Mouse (Mus musculus) embryonic stem cell, embryonic (primary cell): ENCODE measurements around the gene Prep.

ENCODE experiments used
- CTCF ChIA-PET, 4 experiments: fragments of 300-600 bp in 2 of 4; fragments of 350-600 bp in 2 of 4; sonication (Branson Sonifier 250); formaldehyde crosslinking; loops; one replicate each; lab custom pipeline; 2022; ENCODE audit warnings: inconsistent platforms in 2 of 4; lab: Charles Lee
- POLR2A ChIA-PET, 4 experiments: fragments of 300-600 bp in 2 of 4; fragments of 350-600 bp in 2 of 4; sonication (Branson Sonifier 250); formaldehyde crosslinking; loops; one replicate each; lab custom pipeline; 2022; ENCODE audit warnings: antibody characterized with exemption in 4 of 4, inconsistent platforms in 1 of 4; lab: Charles Lee

Prep gene

DNA sequence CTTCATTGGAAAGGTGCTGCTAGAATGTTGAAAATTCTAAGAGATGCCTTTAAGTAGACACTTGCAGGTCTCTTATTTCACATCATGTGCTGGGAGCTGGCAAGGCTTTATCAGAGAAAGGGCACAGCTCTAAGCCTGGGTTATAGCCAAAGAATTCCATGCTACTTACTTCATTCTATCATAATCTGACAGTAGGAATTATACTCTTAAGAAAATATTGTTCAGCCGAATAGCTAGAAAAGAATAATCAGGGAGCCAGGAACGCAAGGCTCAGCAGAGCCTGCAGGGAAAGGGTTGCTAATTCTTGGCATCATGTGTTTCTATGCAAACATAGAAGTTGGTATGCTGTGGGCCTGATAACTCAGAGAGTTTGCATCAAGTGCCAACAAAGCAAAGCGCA lies 114.3 kb downstream of the Prep start:
- ChIA-PET CTCF (interaction anchor here in 1 of 4 experiments (0.5 kb wide), 1 partner anchor 326 kb away, joined by 3 read pairs; no protein-coding TSS in a partner anchor), POLR2A (no interaction called here)

DNA sequence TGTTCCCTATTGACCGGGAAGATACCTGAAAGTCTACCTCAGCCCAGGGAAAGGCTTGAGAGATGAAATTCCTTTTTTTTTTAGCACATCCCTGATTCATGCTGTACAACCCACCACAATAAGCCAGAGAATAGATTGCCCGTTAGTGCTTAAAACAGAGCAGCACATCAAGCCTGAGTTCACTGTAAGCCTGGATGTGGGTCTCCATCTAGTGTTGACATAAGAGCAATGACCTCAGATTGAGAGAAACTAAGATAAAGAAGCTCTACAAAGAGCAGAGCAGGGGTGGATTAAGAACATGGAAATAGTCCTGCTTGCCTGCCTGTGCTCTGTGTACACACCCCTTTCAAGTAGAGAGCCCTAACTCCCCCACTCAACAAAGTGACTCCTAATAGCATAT lies 118.5 kb downstream of the Prep start:
- POLR2A ChIA-PET = interaction anchor here in 2 of 4 experiments (0.7 to 1.3 kb wide), 2 partner anchors 22 to 208 kb away, joined by 3 read pairs; no protein-coding TSS in a partner anchor
- CTCF ChIA-PET = interaction anchor here in 1 of 4 experiments (0.6 kb wide), 2 partner anchors 71 to 133 kb away, joined by 3 read pairs; no protein-coding TSS in a partner anchor

DNA sequence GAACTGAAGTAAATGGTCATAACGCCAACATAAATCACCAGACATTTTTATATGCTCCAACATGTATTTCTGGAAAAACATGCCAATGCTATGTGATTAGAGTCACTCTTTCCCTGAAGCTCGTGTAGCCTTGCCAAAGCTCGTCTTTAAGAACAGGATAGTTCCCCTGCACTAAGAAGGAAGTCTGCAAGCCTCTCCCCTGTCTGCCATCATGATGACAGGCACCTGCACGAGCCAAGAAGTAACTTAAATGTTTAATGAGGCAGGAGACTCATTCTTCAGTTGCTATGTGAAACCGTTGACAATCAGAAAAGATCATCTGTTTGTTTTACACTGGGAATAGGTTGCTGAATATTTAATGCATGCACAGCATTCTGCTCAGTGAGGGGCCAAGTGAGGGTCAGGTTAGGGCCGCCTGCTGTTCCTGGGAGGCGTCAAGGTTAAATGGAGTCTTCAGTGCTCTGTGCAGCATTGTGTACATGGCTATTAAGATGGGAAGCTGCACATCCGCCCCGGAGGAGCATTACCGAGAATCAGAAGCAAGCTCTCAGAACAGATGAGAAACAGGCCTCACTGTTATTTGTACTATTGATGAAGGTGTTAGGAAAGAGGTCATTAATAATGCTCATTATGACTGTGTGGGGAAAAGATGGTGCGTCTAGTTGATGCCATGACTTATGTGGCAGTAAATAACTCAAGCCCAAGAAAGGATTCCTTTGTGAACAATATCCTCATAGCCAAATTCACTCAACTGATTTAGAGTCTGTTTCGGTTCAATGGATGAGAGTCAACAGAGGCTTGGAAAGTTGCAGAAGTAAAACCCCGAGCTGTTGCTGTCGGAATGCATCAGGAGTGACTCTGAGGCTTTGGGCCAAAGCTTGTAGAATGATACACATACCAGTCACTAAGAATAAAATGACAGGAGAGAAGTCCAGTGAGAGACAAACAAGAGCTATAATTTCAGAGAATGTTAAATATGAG lies 126.6 kb downstream of the Prep start:
- CTCF ChIA-PET = interaction anchor here in 1 of 4 experiments (0.5 kb wide), 1 partner anchor 120 kb away, joined by 3 read pairs; no protein-coding TSS in a partner anchor
- POLR2A ChIA-PET = no interaction called here

DNA sequence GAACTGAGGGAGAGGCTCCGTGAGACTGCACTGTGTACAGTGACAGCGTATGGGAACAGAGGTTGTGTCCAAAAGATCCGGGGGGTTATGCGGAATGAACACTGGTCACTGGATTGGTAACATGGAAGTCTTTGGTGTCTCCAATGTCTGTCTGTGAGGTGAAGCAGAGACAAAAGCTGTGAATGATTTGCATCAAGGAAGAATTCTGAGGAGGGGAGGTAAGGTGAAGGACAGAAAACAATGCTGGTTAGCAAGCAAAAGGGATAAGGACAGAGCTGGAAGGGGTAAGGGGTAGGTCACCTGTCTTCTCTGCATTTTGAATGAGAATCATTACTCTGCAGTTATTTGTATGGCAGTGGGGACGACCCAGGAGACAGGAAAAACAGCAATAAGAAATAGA lies 127.5 kb downstream of the Prep start:
- ChIA-PET CTCF (no interaction called here), POLR2A (no interaction called here)

DNA sequence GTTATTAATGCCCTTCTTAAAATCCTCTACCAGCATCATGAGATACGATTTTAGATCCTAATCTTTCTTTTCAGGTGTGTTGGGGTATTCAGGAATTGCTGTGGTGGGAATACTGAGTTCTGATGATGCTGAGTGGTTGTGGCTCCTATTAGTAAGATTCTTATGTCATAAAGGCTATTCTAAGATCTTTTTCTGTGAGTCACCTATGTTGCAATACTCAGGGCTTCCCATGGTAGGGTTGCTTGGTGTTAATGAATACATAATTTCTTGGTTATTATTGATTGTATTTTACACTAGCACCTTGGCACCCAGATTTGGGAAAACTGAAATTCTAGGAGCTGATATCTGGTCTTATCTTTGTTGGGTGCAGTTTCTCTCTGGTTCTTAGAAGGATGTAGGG lies 137.6 kb downstream of the Prep start:
- POLR2A ChIA-PET = no interaction called here
- CTCF ChIA-PET = no interaction called here

DNA sequence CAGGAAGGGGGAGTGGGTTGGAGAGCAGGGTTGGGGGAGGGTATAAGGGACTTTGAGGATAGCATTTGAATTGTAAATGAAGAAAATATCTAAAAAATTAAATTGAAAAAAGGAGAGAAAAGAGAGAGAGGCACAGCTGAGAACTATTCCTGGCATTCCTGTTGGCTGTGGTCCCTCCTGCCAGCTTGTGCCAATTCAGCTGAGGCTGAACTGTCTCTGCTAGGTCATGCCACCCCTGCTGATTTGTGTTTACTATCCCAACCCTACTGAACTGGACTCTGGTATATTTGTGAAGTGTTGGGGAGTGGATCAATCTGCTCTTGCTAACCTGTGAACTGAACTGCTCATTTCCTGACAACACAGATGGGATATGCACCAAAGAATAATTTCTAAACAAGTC lies 143.2 kb downstream of the Prep start:
- ChIA-PET CTCF (no interaction called here), POLR2A (no interaction called here)

DNA sequence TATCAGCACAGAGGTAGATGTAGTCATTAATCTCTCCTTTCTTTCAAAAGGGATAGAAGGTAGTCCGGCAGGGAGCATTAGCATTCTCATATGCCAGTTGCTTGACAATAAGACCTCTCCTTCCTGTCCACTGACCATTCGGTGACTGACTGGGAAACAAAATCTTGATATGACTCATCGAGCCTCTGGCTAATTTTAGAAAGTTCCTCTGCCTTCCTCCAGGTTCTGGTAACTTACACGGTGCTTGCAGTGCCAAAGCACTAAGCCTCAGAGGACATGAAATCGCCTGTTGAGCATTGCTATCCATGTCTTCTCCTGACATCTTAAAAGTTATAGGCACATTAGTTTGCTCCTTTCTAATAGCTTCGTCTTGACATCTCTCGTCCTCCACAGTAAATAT lies 149.7 kb downstream of the Prep start:
- ChIA-PET CTCF (no interaction called here), POLR2A (interaction anchor here in 1 of 4 experiments (0.9 kb wide), 1 partner anchor 61 kb away, joined by 3 read pairs; no protein-coding TSS in a partner anchor)
